Mouse (Mus musculus) brain, adult 10 weeks (tissue): ENCODE measurements around the gene Il1rl1. TPM values are rescaled to one million over a fixed set of nuclear protein-coding genes. Genes with fewer than 3 reads are reported as not detected.

Source experiments
- polyA plus RNA-seq: library from polyadenylated mRNA; stranded (reverse); fragments of 350-450 nt; fragmentation: Illumina TruSeq; extraction: RNeasy Lipid Tissue Mini Kit (QIAGEN cat#74804); gene quantifications from one replicate; pipeline ENCODE4 v1.2.3, GENCODE M21; 2015; ENCODE audit warnings: low read depth, low replicate concordance

The Il1rl1 gene
- polyA plus RNA-seq, result 0.09 TPM

DNA sequence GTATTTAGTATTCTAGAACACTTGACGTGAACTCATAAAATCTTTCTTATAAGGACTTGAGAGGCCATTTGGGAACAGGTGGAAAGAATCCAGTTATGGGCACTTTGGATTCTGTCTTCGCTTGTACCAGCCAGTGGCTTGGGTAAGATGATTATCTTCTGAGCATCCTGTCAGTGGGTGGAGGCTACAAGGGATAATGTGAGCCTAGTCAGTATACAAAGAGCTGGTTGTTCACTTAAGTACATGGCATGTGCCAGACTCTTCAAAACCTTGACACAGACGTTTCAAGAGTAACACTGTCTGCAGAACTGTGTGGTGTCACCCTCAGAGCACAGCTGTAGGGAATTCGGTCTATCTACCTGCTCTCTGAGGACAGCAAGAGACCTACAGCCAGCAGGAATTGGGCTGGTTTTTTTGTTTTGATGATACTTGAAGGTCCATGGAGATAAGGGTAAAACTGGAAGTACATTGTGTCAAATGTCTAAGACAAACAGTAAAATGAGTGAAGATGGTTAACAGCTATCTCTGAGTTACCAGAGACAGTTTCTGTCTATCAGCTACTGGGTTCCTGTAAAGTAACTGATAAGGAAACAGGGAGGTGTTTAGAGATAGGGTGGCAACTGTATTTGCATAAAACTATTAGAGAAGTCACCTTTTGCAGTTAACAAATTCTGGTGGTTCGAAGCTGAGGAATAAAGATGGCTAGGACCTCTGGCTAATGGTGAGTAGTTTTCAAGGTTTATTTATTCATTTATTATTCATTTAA, at the start of gene Il1rl1:
Gene Il1rl1, plus strand, starts transcription at position 661 of the 766 bp plus-strand sequence.

DNA sequence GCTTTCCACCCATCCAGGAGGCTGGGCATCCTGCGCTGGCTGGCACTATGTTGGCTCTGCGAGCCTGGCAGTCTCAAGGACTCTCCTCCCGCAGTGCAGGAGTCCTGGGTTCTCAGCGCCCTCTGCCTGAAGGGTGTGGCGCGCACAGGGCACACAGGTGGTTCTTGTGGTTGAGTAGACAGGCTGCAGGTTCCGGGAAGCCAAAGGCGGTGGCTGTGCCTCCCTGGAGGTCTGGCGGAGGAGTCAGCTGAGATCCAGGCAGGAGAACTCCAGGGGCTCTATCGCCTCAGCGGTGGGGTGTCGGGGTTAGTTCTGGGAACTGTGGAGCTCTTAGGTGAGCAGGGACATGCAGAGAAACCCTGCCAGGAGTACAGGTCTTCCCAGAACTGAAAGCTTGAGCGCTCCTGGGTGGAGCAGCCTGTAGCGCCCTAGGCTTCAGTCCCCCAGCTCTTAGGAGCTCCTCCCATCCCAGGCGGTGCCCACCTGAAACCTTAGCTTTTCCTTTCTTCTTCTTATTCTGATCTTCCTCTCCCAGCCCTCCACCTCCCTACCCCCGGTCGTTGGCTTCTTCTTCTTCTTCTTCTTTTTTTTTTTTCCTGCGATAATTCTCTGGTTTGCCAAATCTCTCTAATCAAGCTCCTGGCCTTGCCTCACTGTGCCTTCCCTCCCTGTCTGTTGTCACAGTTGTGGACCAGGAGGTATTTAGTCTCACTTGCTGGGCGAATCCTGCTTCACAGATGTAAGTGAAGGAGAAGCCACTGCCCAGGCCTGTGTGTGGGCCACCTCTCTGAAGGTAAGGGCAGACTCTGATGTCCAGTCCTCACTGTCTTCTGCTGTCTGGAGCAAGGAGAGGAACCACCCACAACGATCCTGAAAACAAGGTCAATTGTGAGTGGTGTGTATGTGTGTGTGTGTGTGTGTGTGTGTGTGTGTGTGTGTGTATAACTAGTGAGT, 36.4 kb downstream of the Il1rl1 start, which contains the start of gene Il18r1:
Gene Il18r1, plus strand, starts transcription at position 76 of the 954 bp plus-strand sequence.

Other genes starting within 250 kb of the Il1rl1 start
- gene Il1r1, start 204.5 kb upstream of the Il1rl1 start, polyA plus RNA-seq, result 2.9 TPM
- 0.58 TPM for gene Il1rl2, start 105.0 kb upstream of the Il1rl1 start, polyA plus RNA-seq
- gene Il18r1, start 36.0 kb downstream of the Il1rl1 start, polyA plus RNA-seq, result not detected
- gene Il18rap, start 85.8 kb downstream of the Il1rl1 start, polyA plus RNA-seq, result not detected
- gene Slc9a4, start 150.5 kb downstream of the Il1rl1 start, polyA plus RNA-seq, result 2.1 TPM